Mouse (Mus musculus): ENCODE measurements around the gene Ttc19.

The Ttc19 gene

GRCm38 (mm10) chr11:62280675-62281600 is at the start of gene Ttc19, which contains the start of gene Zswim7:
Gene Ttc19, plus strand, starts transcription at chr11:62281473.
Gene Zswim7, minus strand, starts transcription at chr11:62281375.
- peak; percentile 92 for DNase-seq (ENCODE audit: low read depth, low spot score)

- no peak for DNase-seq (ENCODE audit: low read depth, low spot score)
These were observed 40.5 kb upstream of the Ttc19 start for GRCm38 (mm10) chr11:62240631-62241261.

GRCm38 (mm10) chr11:62243871-62244270 is 37.4 kb upstream of the Ttc19 start:
- DNase-seq (ENCODE audit: low read depth, low spot score) = peak; percentile 37

- DNase-seq (ENCODE audit: low read depth, low spot score) = peak; percentile 49
These were observed 36.8 kb upstream of the Ttc19 start for GRCm38 (mm10) chr11:62244471-62244870.

- no peak for DNase-seq (ENCODE audit: low read depth, low spot score)
These were observed 33.4 kb upstream of the Ttc19 start for GRCm38 (mm10) chr11:62247759-62248400.

GRCm38 (mm10) chr11:62248401-62249244 is 32.6 kb upstream of the Ttc19 start, which contains the start of gene Adora2b:
Gene Adora2b, plus strand, starts transcription at chr11:62248984.
- DNase-seq (ENCODE audit: low read depth, low spot score) = peak; percentile 52

- no peak for DNase-seq (ENCODE audit: low read depth, low spot score)
These were observed 31.8 kb upstream of the Ttc19 start for GRCm38 (mm10) chr11:62249266-62250037.

GRCm38 (mm10) chr11:62251047-62251446 is 30.2 kb upstream of the Ttc19 start:
- peak; percentile 34 for DNase-seq (ENCODE audit: low read depth, low spot score)

- DNase-seq (ENCODE audit: low read depth, low spot score) = no peak
These were observed 27.9 kb upstream of the Ttc19 start for GRCm38 (mm10) chr11:62253380-62253779.

- DNase-seq (ENCODE audit: low read depth, low spot score) = no peak
These were observed 22.1 kb upstream of the Ttc19 start for GRCm38 (mm10) chr11:62259214-62259613.

GRCm38 (mm10) chr11:62263599-62263998 is 17.7 kb upstream of the Ttc19 start:
- DNase-seq (ENCODE audit: low read depth, low spot score) = no peak

GRCm38 (mm10) chr11:62264018-62264417 is 17.3 kb upstream of the Ttc19 start:
- DNase-seq (ENCODE audit: low read depth, low spot score) = no peak

GRCm38 (mm10) chr11:62265642-62266041 is 15.6 kb upstream of the Ttc19 start:
- no peak for DNase-seq (ENCODE audit: low read depth, low spot score)

- DNase-seq (ENCODE audit: low read depth, low spot score) = no peak
These were observed 14.6 kb upstream of the Ttc19 start for GRCm38 (mm10) chr11:62266466-62267214.

GRCm38 (mm10) chr11:62268381-62268780 is 12.9 kb upstream of the Ttc19 start:
- no peak for DNase-seq (ENCODE audit: low read depth, low spot score)

- no peak for DNase-seq (ENCODE audit: low read depth, low spot score)
These were observed 12.2 kb upstream of the Ttc19 start for GRCm38 (mm10) chr11:62269097-62269496.

GRCm38 (mm10) chr11:62270851-62271250 is 10.4 kb upstream of the Ttc19 start:
- DNase-seq (ENCODE audit: low read depth, low spot score) = no peak

- no peak for DNase-seq (ENCODE audit: low read depth, low spot score)
These were observed 4.2 kb upstream of the Ttc19 start for GRCm38 (mm10) chr11:62277086-62277485.

- peak; percentile 18 for DNase-seq (ENCODE audit: low read depth, low spot score)
These were observed 3.2 kb upstream of the Ttc19 start for GRCm38 (mm10) chr11:62278027-62278426.

GRCm38 (mm10) chr11:62281601-62281997 is 326 bp downstream of the Ttc19 start:
- DNase-seq (ENCODE audit: low read depth, low spot score) = peak; percentile 73

All from skeletal muscle tissue, adult 2 months (tissue).